Mouse (Mus musculus) heart, embryonic 16.5 days (tissue): Measurements from ENCODE around the gene Spib. TPM values are rescaled to one million over a fixed set of nuclear protein-coding genes. Genes with fewer than 3 reads are reported as not detected.
A peak's percentile ranks its signal among the peaks of the same experiment; 100 is the strongest.

ENCODE experiments used
- ATAC-seq: fragments of 200-750 bp; cut with Nextera tagmentation; replicated peaks from 2 replicates; pipeline ENCODE4 v1.8.0; 2017; ENCODE audit warnings: moderate number of reproducible peaks; ENCODE audit not compliant: insufficient read depth, low FRiP score; ENCODE audit errors: extremely low read depth
- H3K27ac ChIP-seq: fragments of 300-500 bp; sonication (generic); 2 replicates; pipeline ENCODE4 v1.5.1; 2014; ENCODE audit warnings: mild to moderate bottlenecking, low read length, control low read depth, moderate library complexity
- H3K27me3 ChIP-seq: fragments of 300-500 bp; sonication (generic); 2 replicates; pipeline ENCODE4 v1.6.1; 2014; ENCODE audit warnings: low read length, mixed read lengths; ENCODE audit not compliant: control insufficient read depth, insufficient read depth
- H3K36me3 ChIP-seq: fragments of 300-500 bp; sonication (generic); 2 replicates; pipeline ENCODE4 v1.6.1; 2014; ENCODE audit not compliant: control insufficient read depth, insufficient read depth
- H3K4me1 ChIP-seq: fragments of 300-500 bp; sonication (generic); 2 replicates; pipeline ENCODE4 v1.6.1; 2014; ENCODE audit warnings: low read length, mixed read lengths; ENCODE audit not compliant: control insufficient read depth, insufficient read depth
- H3K4me2 ChIP-seq: fragments of 300-500 bp; sonication (generic); 2 replicates; pipeline ENCODE4 v1.6.1; 2014; ENCODE audit warnings: low read depth, mild to moderate bottlenecking, control low read depth, low read length
- H3K4me3 ChIP-seq: fragments of 300-500 bp; sonication (generic); 2 replicates; pipeline ENCODE4 v1.5.1; 2014; ENCODE audit warnings: mild to moderate bottlenecking, control low read depth, low read length
- H3K9ac ChIP-seq: fragments of 300-500 bp; sonication (generic); 2 replicates; pipeline ENCODE4 v1.6.1; 2014; ENCODE audit warnings: low read length, control low read depth
- H3K9me3 ChIP-seq: fragments of 300-500 bp; sonication (generic); replicated peaks from 2 replicates; pipeline ENCODE4 v1.6.1; 2016; ENCODE audit warnings: low read length; ENCODE audit not compliant: control insufficient read depth
- WGBS: fragments of 180-500 bp; shearing (Covaris S2); extraction: QIAGEN DNeasy Blood & Tissue Kit; methylation state at CpG from one replicate; pipeline ENCODE4 v1.1.7; 2014; 5-methylcytosine and 5-hydroxymethylcytosine counted together
- microRNA-seq: library from miRNA; unstranded; fragments of <30 nt; microRNA quantifications from one replicate; pipeline ENCODE4, GENCODE M21; 2017
- polyA plus RNA-seq: library from polyadenylated mRNA; unstranded; fragments of >200 nt; fragmentation: Nextera tagmentation; extraction: Ambion mirVana; gene quantifications from 2 replicates; pipeline ENCODE4 v1.2.1, GENCODE M21; 2015

The Spib gene
- polyA plus RNA-seq, 1 experiment from 2014 or later, result 5.9 TPM

DNA sequence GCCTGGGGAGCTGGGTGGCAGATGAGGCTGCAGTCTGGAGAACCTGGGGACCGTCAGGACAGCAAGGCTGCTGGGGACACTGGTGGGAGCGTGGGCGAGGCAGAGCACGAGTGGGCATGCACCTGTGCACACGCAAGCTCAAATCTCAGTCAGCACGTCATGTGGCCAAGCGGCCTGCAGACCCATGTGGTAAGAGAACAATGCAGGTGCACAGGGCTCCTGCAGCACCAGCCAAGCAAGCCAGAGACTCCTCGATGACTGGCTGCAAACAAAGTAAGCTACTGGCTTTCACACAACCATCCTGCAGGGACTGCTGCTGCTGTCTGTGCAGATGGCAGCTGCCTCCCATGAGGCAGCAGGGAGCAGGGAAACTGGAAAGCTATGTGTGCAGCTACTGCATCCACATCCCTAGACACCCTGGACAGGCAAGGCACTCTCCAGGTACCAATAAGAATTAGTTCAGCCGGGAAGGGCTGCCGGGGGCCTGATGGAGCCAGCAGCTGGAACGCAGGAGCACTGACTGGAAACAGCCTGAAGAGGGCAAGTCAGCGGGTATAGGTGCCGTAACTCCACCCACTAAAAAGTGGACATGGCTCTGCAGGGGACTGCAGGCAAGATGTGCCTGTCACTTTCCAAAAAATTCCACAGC is 44.8 kb downstream of the Spib start:
- no peak for ATAC-seq
- no peaks in the 10 kb centered on the region for H3K9me3 ChIP-seq
- peaks cover 15% of the 10 kb centered on the region for H3K4me1 ChIP-seq
- H3K27me3 ChIP-seq, result no peaks in the 10 kb centered on the region
- H3K27ac ChIP-seq, result peak overlapping the region; percentile 61
- H3K9ac ChIP-seq, result peak overlapping the region; percentile 32; the same call in 1 of the 2 replicates
- no peak overlapping the region for H3K4me3 ChIP-seq
- no peak overlapping the region for H3K4me2 ChIP-seq
- WGBS, result 46% methylated on average over 13 of the region's 13 CpGs
- peaks cover 12% of the 10 kb centered on the region; the same call in 1 of the 2 replicates for H3K36me3 ChIP-seq

DNA sequence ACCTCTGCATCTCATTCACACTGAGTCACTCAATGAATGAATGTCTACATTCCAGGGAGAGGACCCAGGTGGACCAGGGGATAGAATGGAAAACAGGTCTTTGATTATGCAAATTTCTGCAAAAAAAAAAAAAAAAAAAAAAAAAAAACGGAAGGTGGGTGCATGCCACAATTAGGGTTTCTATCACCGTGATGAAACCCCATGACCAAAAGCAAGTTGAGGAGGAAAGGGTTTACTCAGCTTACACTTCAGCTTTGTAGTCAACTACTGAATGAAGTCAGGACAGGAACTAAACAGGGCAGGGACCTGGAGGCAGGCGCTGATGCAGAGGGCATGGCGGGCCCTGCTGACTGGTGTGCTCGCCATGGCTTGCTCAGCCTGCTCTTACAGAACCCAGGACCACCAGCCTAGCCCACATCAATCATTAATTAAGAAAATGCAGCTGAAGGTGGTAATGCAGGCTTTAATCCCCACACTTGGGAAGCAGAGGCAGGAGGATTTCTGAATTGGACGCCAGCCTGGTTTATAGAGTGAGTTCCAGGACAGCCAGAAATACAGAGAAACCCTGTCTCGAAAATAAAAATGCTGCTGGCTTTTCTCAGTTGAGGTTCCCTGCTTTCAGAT is 46.2 kb downstream of the Spib start:
- H3K4me2 ChIP-seq, result no peak overlapping the region
- ATAC-seq, result no peak
- WGBS, result 59% methylated on average over 7 of the region's 7 CpGs
- no peak overlapping the region; the same call in 1 of the 2 replicates for H3K9ac ChIP-seq
- H3K27ac ChIP-seq, result peak overlapping the region; percentile 61
- H3K27me3 ChIP-seq, result no peaks in the 10 kb centered on the region
- no peaks in the 10 kb centered on the region for H3K9me3 ChIP-seq
- peaks cover 8% of the 10 kb centered on the region; the same call in 1 of the 2 replicates for H3K36me3 ChIP-seq
- peaks cover 15% of the 10 kb centered on the region for H3K4me1 ChIP-seq
- H3K4me3 ChIP-seq, result no peak overlapping the region

DNA sequence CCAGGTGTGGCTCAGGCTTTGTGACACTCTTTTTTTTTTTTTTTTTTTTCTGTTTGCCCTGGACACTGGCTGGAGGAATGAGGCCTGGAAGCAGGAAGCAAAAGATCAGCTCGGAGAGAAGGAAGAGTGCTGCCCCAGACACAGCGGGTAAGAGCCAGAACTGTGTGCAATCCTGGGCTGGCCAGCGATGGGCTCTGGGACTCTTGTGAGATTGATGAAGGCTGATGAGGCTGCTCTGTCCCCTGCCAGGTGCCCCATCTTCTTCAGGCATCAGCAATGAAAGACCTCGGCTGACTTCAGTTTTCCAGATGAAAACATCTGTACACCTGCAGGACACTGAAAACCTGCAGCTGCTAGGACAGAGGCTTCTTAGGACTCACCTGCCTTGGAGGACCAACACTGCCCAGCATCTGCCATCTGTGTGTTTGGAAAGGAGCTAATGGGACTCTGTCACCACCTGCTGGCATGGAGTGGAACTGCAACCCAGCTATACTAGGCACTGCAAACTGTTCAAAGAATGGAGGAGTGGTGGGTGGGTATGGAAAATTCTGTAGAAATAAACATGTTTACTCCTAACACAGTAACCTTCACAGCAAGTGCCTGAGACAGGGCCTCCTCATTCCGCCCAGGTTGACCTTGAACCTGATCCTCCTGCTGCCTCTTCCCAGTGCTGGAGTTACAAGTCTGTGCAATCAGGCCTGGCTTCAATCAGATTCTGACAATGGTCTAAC is 46.9 kb downstream of the Spib start:
- H3K27ac ChIP-seq, result peak overlapping the region; percentile 53
- H3K4me2 ChIP-seq, result peak overlapping the region; percentile 44; the same call in 1 of the 2 replicates
- peaks cover 12% of the 10 kb centered on the region for H3K4me1 ChIP-seq
- H3K9ac ChIP-seq, result no peak overlapping the region
- WGBS, result 31% methylated on average over 5 of the region's 5 CpGs
- no peak for ATAC-seq
- peaks cover 8% of the 10 kb centered on the region; the same call in 1 of the 2 replicates for H3K36me3 ChIP-seq
- H3K27me3 ChIP-seq, result no peaks in the 10 kb centered on the region; the same call in 1 of the 2 replicates
- H3K9me3 ChIP-seq, result no peaks in the 10 kb centered on the region
- H3K4me3 ChIP-seq, result no peak overlapping the region; the same call in 1 of the 2 replicates

DNA sequence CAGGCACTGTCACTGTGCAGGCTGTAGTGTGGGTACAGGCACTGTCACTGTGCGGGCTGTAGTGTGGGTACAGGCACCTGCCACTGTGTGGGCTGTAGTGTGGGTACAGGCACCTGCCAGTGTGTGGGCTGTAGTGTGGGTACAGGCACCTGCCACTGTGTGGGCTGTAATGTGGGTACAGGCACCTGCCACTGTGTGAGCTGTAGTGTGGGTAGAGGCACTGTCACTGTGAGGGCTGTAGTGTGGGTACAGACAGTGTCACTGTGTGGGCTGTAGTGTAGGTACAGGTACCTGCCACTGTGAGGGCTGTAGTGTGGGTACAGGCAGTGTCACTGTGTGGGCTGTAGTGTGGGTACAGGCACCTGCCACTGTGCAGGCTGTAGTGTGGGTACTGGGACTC is 47.8 kb downstream of the Spib start:
- Histone ChIP-seq H3K9ac (0 out of 2 replicates have a peak overlapping the region, but pooled peaks have one; percentile 20), H3K27me3 (no peaks in the 10 kb centered on the region; the same call in 1 of the 2 replicates), H3K4me1 (peaks cover 12% of the 10 kb centered on the region), H3K4me3 (0 out of 2 replicates have a peak overlapping the region, but pooled peaks have one; percentile 4), H3K9me3 (no peaks in the 10 kb centered on the region), H3K4me2 (peak overlapping the region; percentile 44), H3K36me3 (peaks cover 8% of the 10 kb centered on the region; the same call in 1 of the 2 replicates), H3K27ac (peak overlapping the region; percentile 53)
- ATAC-seq, result no peak
- WGBS, result 88% methylated on average over 1 of the region's 1 CpGs

DNA sequence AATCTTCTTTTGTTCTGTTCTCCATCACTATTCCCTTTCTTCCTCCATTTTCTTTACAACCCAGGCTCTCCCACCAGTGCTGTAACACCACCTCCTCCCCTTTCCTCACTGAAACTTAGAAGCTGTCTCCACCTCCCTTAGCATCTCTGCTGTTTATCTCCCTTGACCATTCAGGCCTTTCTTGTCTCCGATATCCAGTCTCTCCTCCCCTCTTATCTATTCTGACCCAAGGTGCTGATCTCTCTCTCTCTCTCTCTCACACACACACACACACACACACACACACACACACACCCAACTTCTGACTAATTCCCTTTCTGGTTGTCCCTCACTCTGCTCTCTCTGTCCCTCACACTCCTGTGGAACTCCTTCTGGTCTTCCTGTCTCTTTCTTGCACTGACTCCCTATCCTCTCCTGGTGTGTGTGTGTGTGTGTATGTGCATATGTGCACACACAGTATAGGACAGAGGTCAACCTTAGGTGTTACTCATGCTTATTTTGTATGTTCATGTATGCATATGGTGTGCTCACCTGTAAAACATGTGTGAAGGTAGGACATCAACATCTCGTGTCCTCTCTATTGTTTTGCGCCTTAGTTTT is 48.9 kb downstream of the Spib start:
- Histone ChIP-seq H3K4me3 (peak overlapping the region; percentile 37), H3K4me2 (peak overlapping the region; percentile 71), H3K4me1 (peaks cover 14% of the 10 kb centered on the region)

More for the DNA sequence above, 48.9 kb downstream of the Spib start:
- Histone ChIP-seq H3K36me3 (peaks cover 8% of the 10 kb centered on the region; the same call in 1 of the 2 replicates), H3K9me3 (no peaks in the 10 kb centered on the region), H3K9ac (peak overlapping the region; percentile 59), H3K27ac (peak overlapping the region; percentile 57), H3K27me3 (no peaks in the 10 kb centered on the region; the same call in 1 of the 2 replicates)
- WGBS, result 34% methylated on average over 3 of the region's 3 CpGs
- no peak for ATAC-seq

Small RNA genes lying within 50 kb of the gene (microRNA-seq; reads per million reads assigned to microRNA genes)
- gene Mir7053, result not detected

Other genes with a start within 250 kb of the Spib start
- gene Clec11a, start 225.2 kb downstream of the Spib start, polyA plus RNA-seq, result 1.4 and 1.8 TPM in 2 replicates
- gene Shank1, start 221.8 kb downstream of the Spib start, polyA plus RNA-seq, result 0.55 and 0.66 TPM in 2 replicates
- 0.62 and 0.70 TPM in 2 replicates for gene Syt3, start 148.0 kb downstream of the Spib start, polyA plus RNA-seq
- gene 1700008O03Rik, start 146.3 kb downstream of the Spib start, polyA plus RNA-seq, result 0.32 and 0.41 TPM in 2 replicates
- 1.2 and 1.3 TPM in 2 replicates for gene Lrrc4b, start 103.1 kb downstream of the Spib start, polyA plus RNA-seq
- 0.62 and 1.2 TPM in 2 replicates for gene Aspdh, start 66.7 kb downstream of the Spib start, polyA plus RNA-seq
- 157 and 169 TPM in 2 replicates for gene Josd2, start 64.1 kb downstream of the Spib start, polyA plus RNA-seq
- gene Emc10, start 35.5 kb downstream of the Spib start, polyA plus RNA-seq, result 87.9 and 88.7 TPM in 2 replicates
- gene Fam71e1, start 35.5 kb downstream of the Spib start, polyA plus RNA-seq, result 6.8 and 7.6 TPM in 2 replicates
- gene Mybpc2, start 7.4 kb downstream of the Spib start, polyA plus RNA-seq, result 4.5 and 4.6 TPM in 2 replicates
- gene Pold1, start 16.8 kb upstream of the Spib start, polyA plus RNA-seq, result 61.1 and 70.5 TPM in 2 replicates
- gene Nr1h2, start 21.9 kb upstream of the Spib start, polyA plus RNA-seq, result 64.3 and 73.5 TPM in 2 replicates
- gene Napsa, start 40.3 kb upstream of the Spib start, polyA plus RNA-seq, result 2.8 and 11.6 TPM in 2 replicates
- 0.08 and 0.32 TPM in 2 replicates for gene Kcnc3, start 58.6 kb upstream of the Spib start, polyA plus RNA-seq
- gene Myh14, start 138.8 kb upstream of the Spib start, polyA plus RNA-seq, result 1.5 and 4.9 TPM in 2 replicates
- not detected in 2 replicates for gene Izumo2, start 176.7 kb upstream of the Spib start, polyA plus RNA-seq
- 35.9 and 36.5 TPM in 2 replicates for gene Vrk3, start 216.3 kb upstream of the Spib start, polyA plus RNA-seq
- gene Zfp473, start 219.0 kb upstream of the Spib start, polyA plus RNA-seq, result 0.54 and 0.80 TPM in 2 replicates